Comparison of ENCODE assay signal across 26 mouse cellular contexts in genomic region chr9:44819920-44820827, GRCm38 (mm10). TPM values are rescaled to one million over a fixed set of nuclear protein-coding genes. Genes with fewer than 3 reads are reported as not detected.
A peak's percentile ranks its signal among the peaks of the same experiment; 100 is the strongest.
DNase-seq lines count a peak whose midpoint lies in the region; ATAC-seq and TF ChIP-seq lines count a peak whose summit lies in the region.
"Had no signal": no experiment of that assay in that cellular context is flagged by ENCODE, and none has a peak within 500 bp of the region (broad histone marks: within the 10 kb centered on the region; RNA-seq: fewer than 3 reads in every experiment).

No protein-coding gene starts in this region.

- TF ChIP-seq CTCF in gastrocnemius, adult 2 months (IDR thresholded peaks at IDR 0.05): no peak

- no peak for ATAC-seq in hindbrain, embryonic 15.5 days (ENCODE audit: low FRiP score, low read depth)
- ATAC-seq in hindbrain, embryonic 12.5 days (ENCODE audit: low FRiP score): no peak
- ATAC-seq: inflammation-experienced regulatory T-cells, adult 6 months; liver, postnatal 0 days; midbrain, embryonic 13.5 days had no signal

- H3K9ac ChIP-seq in hindbrain, embryonic 15.5 days: no peak overlapping the region
- H3K9ac ChIP-seq in hindbrain, embryonic 12.5 days: no peak overlapping the region
- H3K9ac ChIP-seq: embryonic facial prominence, embryonic 13.5 days; forebrain, embryonic 12.5 days; liver, postnatal 0 days; midbrain, embryonic 13.5 days; neural tube, embryonic 13.5 days; stomach, embryonic 15.5 days had no signal

- H3K9me3 ChIP-seq in hindbrain, embryonic 15.5 days: no peaks in the 10 kb centered on the region
- no peaks in the 10 kb centered on the region for H3K9me3 ChIP-seq in hindbrain, embryonic 12.5 days (replicated peaks)
- H3K9me3 ChIP-seq: embryonic facial prominence, embryonic 13.5 days; forebrain, embryonic 12.5 days; limb, embryonic 10.5 days; megakaryocyte, embryonic 14.5 days; midbrain, embryonic 13.5 days; neural tube, embryonic 13.5 days; stomach, embryonic 15.5 days had no signal

- H3K36me3 ChIP-seq in hindbrain, embryonic 15.5 days: peaks cover 98% of the 10 kb centered on the region
- H3K36me3 ChIP-seq in hindbrain, embryonic 12.5 days: peaks cover 99% of the 10 kb centered on the region

- no peak overlapping the region for H3K4me3 ChIP-seq in gastrocnemius, adult 2 months
- no peak overlapping the region for H3K4me3 ChIP-seq in hindbrain, embryonic 15.5 days
- H3K4me3 ChIP-seq in hindbrain, embryonic 12.5 days: no peak overlapping the region
- H3K4me3 ChIP-seq: embryonic facial prominence, embryonic 13.5 days; erythroblast, embryonic 14.5 days; forebrain, embryonic 12.5 days; limb, embryonic 10.5 days; megakaryocyte, embryonic 14.5 days; midbrain, embryonic 13.5 days; neural tube, embryonic 13.5 days; stomach, embryonic 15.5 days had no signal

- WGBS in hindbrain, embryonic 15.5 days: 90% methylated on average over 15 of the region's 15 CpGs
- WGBS in hindbrain, embryonic 12.5 days: 90% methylated on average over 15 of the region's 15 CpGs

- H3K27me3 ChIP-seq in hindbrain, embryonic 15.5 days: no peaks in the 10 kb centered on the region
- no peaks in the 10 kb centered on the region for H3K27me3 ChIP-seq in hindbrain, embryonic 12.5 days
- H3K27me3 ChIP-seq: embryonic facial prominence, embryonic 13.5 days; forebrain, embryonic 12.5 days; megakaryocyte, embryonic 14.5 days; midbrain, embryonic 13.5 days; neural tube, embryonic 13.5 days; stomach, embryonic 15.5 days had no signal

- intact Hi-C loops in gastrocnemius, adult 2 months (cut with DNase I): no loop called here

- no peak overlapping the region for H3K4me2 ChIP-seq in hindbrain, embryonic 15.5 days
- H3K4me2 ChIP-seq in hindbrain, embryonic 12.5 days (replicated peaks): no peak overlapping the region
- H3K4me2 ChIP-seq: embryonic facial prominence, embryonic 13.5 days; forebrain, embryonic 12.5 days; midbrain, embryonic 13.5 days; neural tube, embryonic 13.5 days; stomach, embryonic 15.5 days had no signal

- no peaks in the 10 kb centered on the region for H3K4me1 ChIP-seq in hindbrain, embryonic 15.5 days (replicated peaks)
- no peaks in the 10 kb centered on the region for H3K4me1 ChIP-seq in hindbrain, embryonic 12.5 days
- H3K4me1 ChIP-seq: embryonic facial prominence, embryonic 13.5 days; forebrain, embryonic 12.5 days; limb, embryonic 10.5 days; midbrain, embryonic 13.5 days; neural tube, embryonic 13.5 days; stomach, embryonic 15.5 days had no signal

- peak; percentile 48 for DNase-seq in gastrocnemius, adult 2 months
- DNase-seq in gastrocnemius, adult 8-10 months (ENCODE audit: low spot score in 2 of 2): no peak
- peak; percentile 32 for DNase-seq in lung, postnatal 14 days
- no peak for DNase-seq in lung, adult 18-20 months
- peak; percentile 40 for DNase-seq in skeletal muscle tissue, adult 2 months (ENCODE audit: low read depth, low spot score)
- DNase-seq: cerebellum, adult 8-10 months; cerebellum, postnatal 36 days; embryo, embryonic 11 days; kidney, adult 2 months; kidney, postnatal 10 days; liver; liver, postnatal 0 days; right cerebral cortex, adult 18-20 months; right cerebral cortex, postnatal 4 days; thymus, postnatal 25 days had no signal

- H3K27ac ChIP-seq in gastrocnemius, adult 2 months: peak overlapping the region; percentile 20; the same call in 1 of the 2 replicates
- H3K27ac ChIP-seq in hindbrain, embryonic 15.5 days (replicated peaks): peak overlapping the region; percentile 12; the same call in 1 of the 2 replicates
- no peak overlapping the region for H3K27ac ChIP-seq in hindbrain, embryonic 12.5 days
- H3K27ac ChIP-seq: embryonic facial prominence, embryonic 13.5 days; forebrain, embryonic 12.5 days; limb, embryonic 10.5 days; midbrain, embryonic 13.5 days; neural tube, embryonic 13.5 days; stomach, embryonic 15.5 days had no signal

RNA-seq across cellular contexts. Expression of gene Ttc36, which starts 17.3 kb away (rescaled TPM):
- total RNA-seq in gastrocnemius, adult 2 months (2021): under 1 TPM; 0.25 to 0.41 TPM
- under 1 TPM in 2 of 4 experiments, not detected in 2; 0.92 to 0.96 TPM for total RNA-seq in gastrocnemius, adult 8-10 months (2022)
- 0.26 and 0.42 TPM in 2 replicates for polyA plus RNA-seq in hindbrain, embryonic 15.5 days (2015; fragmentation: Nextera tagmentation; extraction: Ambion mirVana)
- not detected in 2 replicates for polyA plus RNA-seq in hindbrain, embryonic 12.5 days (2016; fragmentation: Nextera tagmentation; extraction: Ambion mirVana)
- polyA plus RNA-seq: embryonic facial prominence, embryonic 13.5 days; inflammation-experienced regulatory T-cells, adult 6 months; limb, embryonic 10.5 days; midbrain, embryonic 13.5 days; neural tube, embryonic 13.5 days had no signal

RNA-seq across cellular contexts. Expression of gene Tmem25, which starts 21.1 kb away (rescaled TPM):
- total RNA-seq in gastrocnemius, adult 2 months (2021): 1 to 10 TPM; 4.2 to 7.9 TPM
- total RNA-seq in gastrocnemius, adult 8-10 months (2022): 1 to 10 TPM; 4.3 to 7.7 (median 5.8) TPM
- polyA plus RNA-seq in hindbrain, embryonic 15.5 days (2015; fragmentation: Nextera tagmentation; extraction: Ambion mirVana): 20.2 and 22.7 TPM in 2 replicates
- polyA plus RNA-seq in hindbrain, embryonic 12.5 days (2016; fragmentation: Nextera tagmentation; extraction: Ambion mirVana): 5.8 and 6.6 TPM in 2 replicates
- polyA plus RNA-seq: erythroblast, embryonic 14.5 days had no signal

RNA-seq across cellular contexts. Expression of gene Ift46, which starts 52.5 kb away (rescaled TPM):
- 10 to 100 TPM; 27.4 to 28.4 TPM for total RNA-seq in gastrocnemius, adult 2 months (2021)
- 10 to 100 TPM; 18.0 to 33.4 (median 22.4) TPM for total RNA-seq in gastrocnemius, adult 8-10 months (2022)
- polyA plus RNA-seq in hindbrain, embryonic 15.5 days (2015; fragmentation: Nextera tagmentation; extraction: Ambion mirVana): 153 and 158 TPM in 2 replicates
- 153 and 161 TPM in 2 replicates for polyA plus RNA-seq in hindbrain, embryonic 12.5 days (2016; fragmentation: Nextera tagmentation; extraction: Ambion mirVana)

RNA-seq across cellular contexts. Expression of gene Arcn1, which starts 52.5 kb away (rescaled TPM):
- 10 to 100 TPM; 83.0 to 85.3 TPM for total RNA-seq in gastrocnemius, adult 2 months (2021)
- total RNA-seq in gastrocnemius, adult 8-10 months (2022): 10 to 100 TPM; 73.3 to 85.5 (median 80.4) TPM
- polyA plus RNA-seq in hindbrain, embryonic 15.5 days (2015; fragmentation: Nextera tagmentation; extraction: Ambion mirVana): 130 and 135 TPM in 2 replicates
- 179 and 194 TPM in 2 replicates for polyA plus RNA-seq in hindbrain, embryonic 12.5 days (2016; fragmentation: Nextera tagmentation; extraction: Ambion mirVana)

Comparison
In these comparisons a context has a peak if more than half of its experiments do, and no peak if none do; other contexts are left out.
1. DNase-seq: peak in gastrocnemius, adult 2 months (single experiment), lung, postnatal 14 days (single experiment) and skeletal muscle tissue, adult 2 months (single experiment); none in gastrocnemius, adult 8-10 months (0 of 2) and lung, adult 18-20 months (0 of 2).